Mouse (Mus musculus) stomach, embryonic 16.5 days (tissue): ENCODE data around the gene 2200002J24Rik. TPM values are rescaled to one million over a fixed set of nuclear protein-coding genes. Genes with fewer than 3 reads are reported as not detected.

Experiments
- ATAC-seq: fragments of 200-750 bp; cut with Nextera tagmentation; 2 replicates; pipeline ENCODE4 v1.8.0; 2017; ENCODE audit warnings: moderate number of reproducible peaks, moderate TSS enrichment; ENCODE audit not compliant: insufficient read depth, low FRiP score
- H3K27ac ChIP-seq: fragments of 300-500 bp; sonication (generic); 2 replicates; pipeline ENCODE4 v1.5.1; 2014; ENCODE audit warnings: low read length
- H3K27me3 ChIP-seq: fragments of 300-500 bp; sonication (generic); 2 replicates; pipeline ENCODE4 v1.6.1; 2014; ENCODE audit warnings: low read length, control low read depth, mixed read lengths; ENCODE audit not compliant: control insufficient read depth, insufficient read depth
- H3K36me3 ChIP-seq: fragments of 300-500 bp; sonication (generic); 2 replicates; pipeline ENCODE4 v1.6.1; 2014; ENCODE audit warnings: low read length; ENCODE audit not compliant: control insufficient read depth, insufficient read depth
- H3K4me1 ChIP-seq: fragments of 300-500 bp; sonication (generic); 2 replicates; pipeline ENCODE4 v1.6.1; 2014; ENCODE audit warnings: low read length, control low read depth, mixed read lengths; ENCODE audit not compliant: control insufficient read depth, insufficient read depth
- H3K4me2 ChIP-seq: fragments of 300-500 bp; sonication (generic); 2 replicates; pipeline ENCODE4 v1.6.1; 2014; ENCODE audit warnings: low read depth, low read length, mixed read lengths
- H3K4me3 ChIP-seq: fragments of 300-500 bp; sonication (generic); replicated peaks from 2 replicates; pipeline ENCODE4 v1.5.1; 2014; ENCODE audit warnings: mild to moderate bottlenecking, low read length
- H3K9ac ChIP-seq: fragments of 300-500 bp; sonication (generic); 2 replicates; pipeline ENCODE4 v1.6.1; 2014; ENCODE audit warnings: low read length
- H3K9me3 ChIP-seq: fragments of 300-500 bp; sonication (generic); replicated peaks from 2 replicates; pipeline ENCODE4 v1.6.1; 2016; ENCODE audit warnings: low read length, control low read depth; ENCODE audit not compliant: control insufficient read depth
- WGBS: fragments of 180-500 bp; shearing (Covaris S2); extraction: QIAGEN DNeasy Blood & Tissue Kit; methylation state at CpG from one replicate; pipeline ENCODE4 v1.1.7; 2014; 5-methylcytosine and 5-hydroxymethylcytosine counted together
- polyA plus RNA-seq: library from polyadenylated mRNA; unstranded; fragments of >200 nt; fragmentation: Nextera tagmentation; extraction: Ambion mirVana; gene quantifications from 2 replicates; pipeline ENCODE4 v1.2.1, GENCODE M21; 2015

The 2200002J24Rik gene
- polyA plus RNA-seq: 5.5 and 6.2 TPM in 2 replicates

DNA sequence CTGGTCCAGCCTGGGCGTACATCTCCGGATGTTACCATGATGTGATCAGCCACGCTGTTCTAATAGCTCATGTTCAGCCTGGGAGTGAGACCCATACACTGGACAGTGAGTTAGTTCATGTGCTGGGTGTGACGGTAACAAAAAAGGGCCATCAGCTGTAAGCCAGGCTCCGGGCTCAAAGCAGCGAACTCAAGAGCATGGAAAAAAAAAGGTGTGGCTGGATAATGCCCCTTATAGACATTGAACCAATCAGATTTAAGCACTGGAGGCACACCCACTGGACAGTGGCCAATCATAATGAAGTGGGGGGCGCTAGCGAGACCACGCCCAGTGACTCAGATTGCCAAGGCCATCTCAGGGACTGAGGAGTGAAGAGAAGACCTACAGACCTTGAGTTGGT, at the start of gene 2200002J24Rik:
Gene 2200002J24Rik, plus strand, starts transcription at position 338 of the 400 bp plus-strand sequence.
- Histone ChIP-seq H3K27ac (0 out of 2 replicates have a peak within 1 kb of the TSS, but pooled peaks have one; percentile 27), H3K9me3 (no peaks in the 10 kb centered on the region), H3K4me2 (no peak within 1 kb of the TSS), H3K4me1 (no peaks in the 10 kb centered on the region), H3K36me3 (no peaks in the 10 kb centered on the region), H3K9ac (no peak within 1 kb of the TSS), H3K4me3 (no peak within 1 kb of the TSS), H3K27me3 (no peaks in the 10 kb centered on the region)
- ATAC-seq: peak; percentile 66
- WGBS: 35% methylated on average over 9 of the region's 9 CpGs

DNA sequence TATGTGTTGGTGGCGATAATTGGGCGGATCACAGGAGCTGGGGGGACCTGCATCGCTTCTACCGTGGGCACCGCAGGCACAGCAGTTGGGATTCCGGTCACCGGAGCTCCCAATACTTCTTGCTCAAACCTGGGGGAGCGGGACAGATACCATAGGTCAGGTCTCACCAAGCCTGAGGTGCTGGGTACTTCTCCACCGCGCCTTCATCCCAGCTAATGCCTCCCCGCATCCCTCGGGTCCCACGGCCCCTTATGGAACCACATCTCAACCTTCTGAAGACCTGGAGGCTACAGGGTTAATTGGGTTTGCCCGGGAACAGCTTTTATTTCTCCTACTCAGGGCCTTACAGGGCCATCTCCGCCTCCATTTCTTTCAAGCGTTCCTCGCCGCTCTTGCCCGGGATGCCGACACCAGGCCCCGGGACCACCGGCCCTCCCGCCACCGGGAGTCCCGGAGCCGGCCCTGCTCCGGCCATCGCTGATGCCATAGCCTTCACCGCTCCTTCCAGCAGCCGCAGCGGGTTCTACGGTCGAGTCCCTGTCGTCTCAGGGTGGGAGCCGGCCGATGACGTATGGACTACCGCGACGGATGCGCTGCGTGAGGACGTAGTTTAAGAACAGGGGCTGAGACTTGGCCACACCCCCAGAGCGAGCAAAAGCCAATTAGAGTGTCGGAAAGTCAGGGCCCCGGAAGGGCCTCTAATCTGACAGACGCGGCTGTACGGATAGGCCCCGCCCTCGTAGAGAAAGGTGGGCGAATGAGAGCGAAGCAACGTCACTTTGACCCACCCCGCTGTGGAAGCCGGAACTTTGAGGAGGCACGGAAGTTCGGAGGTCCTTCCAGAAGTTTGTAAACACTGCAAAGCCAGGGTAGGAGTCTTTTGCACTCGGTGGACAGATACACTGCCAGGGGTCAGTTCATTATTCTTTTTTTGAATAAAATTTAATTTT, 48.9 kb upstream of the 2200002J24Rik start, which contains the start of gene Rbm42:
Gene Rbm42, minus strand, starts transcription at position 727 of the 950 bp plus-strand sequence.
- H3K36me3 ChIP-seq: peaks cover 25% of the 10 kb centered on the region
- 1% methylated on average over 59 of the region's 59 CpGs for WGBS
- 0 out of 2 replicates have a peak, but pooled peaks cover 4% of the 10 kb centered on the region for H3K4me1 ChIP-seq
- peak within 1 kb of the TSS; percentile 64 for H3K4me3 ChIP-seq
- peak within 1 kb of the TSS; percentile 93 for H3K4me2 ChIP-seq
- ATAC-seq: peak; percentile 100
- peak within 1 kb of the TSS; percentile 91 for H3K9ac ChIP-seq
- peak within 1 kb of the TSS; percentile 35; the same call in 1 of the 2 replicates for H3K27ac ChIP-seq
- no peaks in the 10 kb centered on the region for H3K9me3 ChIP-seq
- no peaks in the 10 kb centered on the region for H3K27me3 ChIP-seq

DNA sequence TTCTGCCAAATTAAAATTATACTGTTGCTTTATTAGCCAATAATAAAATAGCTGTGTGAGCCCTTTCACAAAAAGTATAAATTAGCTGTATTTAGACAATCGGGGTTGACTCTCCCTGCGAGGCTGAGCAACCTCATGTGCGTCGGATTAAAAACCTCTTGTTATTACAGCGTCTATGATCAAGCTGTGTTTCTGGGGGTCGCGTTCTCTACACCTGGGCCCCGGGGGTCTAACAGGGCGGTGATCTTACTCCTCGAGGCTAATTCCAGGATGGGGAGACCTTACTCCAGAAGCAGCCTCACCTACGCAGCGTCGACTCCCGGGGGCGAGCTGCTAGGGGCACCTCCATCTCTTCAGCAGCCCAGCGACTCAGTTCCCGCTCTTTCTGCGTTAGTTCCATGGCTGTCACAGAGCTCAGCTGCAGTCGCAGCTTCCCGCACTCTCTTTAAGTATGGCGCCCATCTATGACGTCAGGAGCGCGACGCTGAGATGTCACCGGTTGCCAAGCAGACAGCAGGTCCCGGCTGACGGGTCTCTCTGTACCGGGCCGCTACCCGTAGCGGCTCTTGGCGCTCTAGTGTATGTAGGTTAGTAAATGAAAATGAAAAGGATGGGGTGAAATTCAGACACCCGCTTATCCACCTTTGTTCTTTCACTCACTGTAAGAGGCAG, 34.1 kb upstream of the 2200002J24Rik start, which contains the start of gene Haus5:
Gene Haus5, minus strand, starts transcription at position 466 of the 672 bp plus-strand sequence.
- H3K4me1 ChIP-seq: no peaks in the 10 kb centered on the region
- no peaks in the 10 kb centered on the region; the same call in 1 of the 2 replicates for H3K36me3 ChIP-seq
- H3K9me3 ChIP-seq: no peaks in the 10 kb centered on the region
- peak within 1 kb of the TSS; percentile 79 for H3K4me3 ChIP-seq
- peak; percentile 92 for ATAC-seq
- H3K4me2 ChIP-seq: peak within 1 kb of the TSS; percentile 82
- WGBS: under 1% methylated on average over 34 of the region's 34 CpGs
- H3K27me3 ChIP-seq: no peaks in the 10 kb centered on the region
- no peak within 1 kb of the TSS for H3K27ac ChIP-seq
- H3K9ac ChIP-seq: peak within 1 kb of the TSS; percentile 90

DNA sequence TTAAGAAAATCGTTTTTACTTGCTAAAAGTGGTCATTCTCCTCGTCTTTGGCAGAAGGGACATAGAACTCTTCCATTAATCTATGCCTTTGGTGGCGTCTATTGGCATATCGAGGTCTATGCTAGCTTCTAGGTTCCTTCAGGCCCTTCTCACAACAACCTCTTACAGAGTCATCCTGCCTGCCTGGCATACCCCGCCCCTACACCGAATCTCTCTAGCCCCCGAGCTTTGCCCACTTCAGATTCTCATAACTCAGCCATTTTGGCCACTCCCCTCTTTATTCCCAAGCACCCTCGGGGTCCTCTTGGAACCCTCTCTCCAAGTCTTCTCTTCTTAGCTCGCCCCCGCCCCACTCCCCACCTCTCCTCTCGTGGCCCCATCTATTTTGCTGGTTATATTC, 33.4 kb upstream of the 2200002J24Rik start:
- WGBS: 6% methylated on average over 11 of the region's 11 CpGs
- ATAC-seq: peak; percentile 41; the same call in 1 of the 2 replicates
- H3K4me1 ChIP-seq: no peaks in the 10 kb centered on the region
- no peak overlapping the region for H3K27ac ChIP-seq
- no peaks in the 10 kb centered on the region for H3K27me3 ChIP-seq
- H3K4me2 ChIP-seq: peak overlapping the region; percentile 82
- peak overlapping the region; percentile 90 for H3K9ac ChIP-seq
- H3K4me3 ChIP-seq: peak overlapping the region; percentile 79
- H3K36me3 ChIP-seq: no peaks in the 10 kb centered on the region; the same call in 1 of the 2 replicates
- no peaks in the 10 kb centered on the region for H3K9me3 ChIP-seq

DNA sequence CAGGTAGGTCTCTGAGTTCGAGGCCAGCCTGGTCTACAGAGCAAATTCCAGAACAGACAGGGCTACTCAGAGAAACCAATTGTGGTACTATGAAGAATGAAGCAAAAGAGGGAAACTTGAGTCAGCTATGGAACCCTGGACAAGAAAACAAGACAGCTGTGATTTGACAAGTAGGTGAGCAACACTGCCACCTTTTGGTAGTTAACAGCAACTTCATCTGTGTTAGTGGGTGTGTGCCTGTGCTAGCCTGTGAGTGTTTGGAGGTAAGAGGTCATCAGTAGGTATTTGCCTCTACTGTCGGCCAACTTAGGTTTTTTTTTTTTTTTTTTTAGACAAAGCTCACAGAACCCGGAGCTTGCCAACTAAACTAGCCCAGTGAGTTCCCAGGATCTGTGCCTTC, 29.5 kb upstream of the 2200002J24Rik start:
- H3K36me3 ChIP-seq: no peaks in the 10 kb centered on the region
- H3K9me3 ChIP-seq: no peaks in the 10 kb centered on the region
- H3K4me1 ChIP-seq: no peaks in the 10 kb centered on the region
- no peak overlapping the region for H3K4me2 ChIP-seq
- H3K27me3 ChIP-seq: no peaks in the 10 kb centered on the region
- no peak overlapping the region for H3K9ac ChIP-seq
- no peak overlapping the region for H3K27ac ChIP-seq
- ATAC-seq: no peak
- WGBS: 48% methylated on average over 3 of the region's 3 CpGs
- H3K4me3 ChIP-seq: no peak overlapping the region

DNA sequence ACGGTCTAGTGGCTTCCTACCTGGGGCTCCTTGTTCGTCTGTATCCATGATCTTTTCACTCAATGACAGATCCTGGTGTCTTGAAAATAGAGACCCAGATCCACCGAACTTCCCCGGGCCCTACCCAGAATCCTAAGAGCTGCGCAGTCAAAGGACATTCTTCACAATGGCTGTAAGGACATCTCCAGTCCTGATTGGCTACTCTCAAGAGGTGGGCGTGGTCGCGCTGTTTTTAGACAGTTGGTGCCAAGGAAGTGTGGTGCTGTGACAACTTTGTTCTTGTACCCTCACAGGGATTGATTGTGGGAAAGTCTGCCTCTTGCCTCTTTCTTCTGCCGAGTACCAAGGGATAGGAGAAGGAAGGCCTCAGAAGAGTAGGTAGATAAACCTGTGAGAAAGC, 27.2 kb upstream of the 2200002J24Rik start, which contains the start of gene Pmis2:
Gene Pmis2, minus strand, starts transcription at position 126 of the 400 bp plus-strand sequence.
- Histone ChIP-seq H3K4me1 (no peaks in the 10 kb centered on the region), H3K4me3 (no peak within 1 kb of the TSS), H3K9me3 (no peaks in the 10 kb centered on the region), H3K36me3 (no peaks in the 10 kb centered on the region), H3K27ac (no peak within 1 kb of the TSS), H3K9ac (no peak within 1 kb of the TSS), H3K27me3 (no peaks in the 10 kb centered on the region), H3K4me2 (no peak within 1 kb of the TSS)
- ATAC-seq: no peak
- WGBS: 69% methylated on average over 9 of the region's 9 CpGs

DNA sequence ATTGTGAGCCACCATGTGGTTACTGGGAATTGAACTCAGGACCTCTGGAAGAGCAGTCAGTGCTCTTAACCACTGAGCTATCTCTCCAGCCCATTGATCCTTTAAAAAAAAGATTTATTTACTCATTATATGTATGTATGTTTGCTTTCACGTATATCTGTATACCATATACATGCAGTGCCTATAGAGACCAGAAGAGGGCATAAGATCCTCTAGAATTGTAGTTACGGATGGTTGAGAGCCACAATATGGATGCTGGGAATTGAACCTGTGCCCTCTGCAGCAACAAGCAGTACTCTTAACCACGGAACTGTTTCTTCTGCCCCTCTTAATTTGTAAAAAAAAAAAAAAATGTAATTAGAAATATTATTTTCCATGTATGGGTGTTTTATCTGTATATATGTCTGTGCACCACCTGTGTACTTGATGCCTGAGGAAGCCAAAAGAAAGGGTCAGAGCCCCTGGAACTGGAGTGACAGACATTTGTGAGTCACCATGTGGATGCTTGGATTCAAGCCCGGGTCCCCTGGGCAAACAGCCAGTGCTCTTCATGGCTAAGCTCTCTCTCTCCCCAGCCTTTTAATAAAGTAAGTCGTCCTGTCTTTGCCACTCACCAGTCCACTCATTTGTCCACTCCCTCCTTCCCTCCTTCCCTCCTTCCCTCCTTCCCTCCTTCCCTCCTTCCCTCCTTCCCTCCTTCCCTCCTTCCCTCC, 20.3 kb upstream of the 2200002J24Rik start:
- Histone ChIP-seq H3K27me3 (no peaks in the 10 kb centered on the region), H3K4me2 (no peak overlapping the region), H3K9me3 (no peaks in the 10 kb centered on the region; the same call in 1 of the 2 replicates), H3K4me1 (no peaks in the 10 kb centered on the region), H3K36me3 (no peaks in the 10 kb centered on the region), H3K9ac (no peak overlapping the region), H3K27ac (no peak overlapping the region), H3K4me3 (no peak overlapping the region)
- 52% methylated on average over 5 of the region's 5 CpGs for WGBS
- no peak for ATAC-seq

DNA sequence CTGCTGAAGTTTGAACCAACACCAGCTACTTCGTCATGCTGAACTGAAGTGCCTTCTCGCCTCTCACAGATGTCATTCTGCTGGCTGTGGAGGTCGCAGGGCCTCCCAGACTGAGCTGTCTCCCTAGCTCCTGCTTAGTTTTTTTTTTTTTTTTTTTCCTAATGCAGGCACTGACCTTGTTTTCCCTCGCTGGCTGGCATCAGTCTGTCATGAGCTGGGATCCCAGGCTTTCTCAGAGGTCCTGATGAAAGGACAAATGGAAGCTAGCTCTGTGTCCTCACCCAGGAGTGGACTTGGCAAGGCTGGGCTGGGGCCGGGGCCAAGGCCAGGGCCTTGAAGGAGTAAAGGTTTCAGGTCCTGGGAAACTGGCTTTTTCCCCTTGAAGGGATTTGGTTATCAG, 16.8 kb upstream of the 2200002J24Rik start:
- no peak for ATAC-seq
- H3K27me3 ChIP-seq: no peaks in the 10 kb centered on the region
- H3K4me3 ChIP-seq: no peak overlapping the region
- H3K27ac ChIP-seq: no peak overlapping the region
- WGBS: 53% methylated on average over 5 of the region's 5 CpGs
- H3K4me2 ChIP-seq: no peak overlapping the region
- no peaks in the 10 kb centered on the region for H3K36me3 ChIP-seq
- no peak overlapping the region for H3K9ac ChIP-seq
- H3K9me3 ChIP-seq: no peaks in the 10 kb centered on the region; the same call in 1 of the 2 replicates
- no peaks in the 10 kb centered on the region for H3K4me1 ChIP-seq
